Mouse (Mus musculus) CH12F3 (cell line): Measurements from ENCODE around the gene 4933400A11Rik.

ENCODE experiments used
- in situ Hi-C: fragments of 300-500 bp; cut with MboI; formaldehyde crosslinking; loops from 2 replicates; pipeline ENCODE4 v1.14.3; 2020; ENCODE audit warnings: low sequenced_read_pairs

The 4933400A11Rik gene

GRCm38 (mm10) chrX:169779535-169779934 is at the start of gene 4933400A11Rik:
Gene 4933400A11Rik (minus strand): TSS chrX:169779635.
- in situ Hi-C loops: no loop called here

- in situ Hi-C loops: no loop called here
Observed at GRCm38 (mm10) chrX:169828136-169828535, 48.7 kb upstream of the 4933400A11Rik start.

GRCm38 (mm10) chrX:169827720-169828119 is 48.3 kb upstream of the 4933400A11Rik start:
- in situ Hi-C loops: no loop called here

GRCm38 (mm10) chrX:169826947-169827346 is 47.5 kb upstream of the 4933400A11Rik start:
- in situ Hi-C loops: no loop called here

GRCm38 (mm10) chrX:169813673-169814072 is 34.2 kb upstream of the 4933400A11Rik start:
- in situ Hi-C loops: no loop called here

- in situ Hi-C loops: no loop called here
Observed at GRCm38 (mm10) chrX:169811783-169812182, 32.3 kb upstream of the 4933400A11Rik start.

- in situ Hi-C loops: no loop called here
Observed at GRCm38 (mm10) chrX:169811318-169811717, 31.9 kb upstream of the 4933400A11Rik start.

- in situ Hi-C loops: no loop called here
Observed at GRCm38 (mm10) chrX:169807744-169808143, 28.3 kb upstream of the 4933400A11Rik start.

GRCm38 (mm10) chrX:169805791-169806190 is 26.4 kb upstream of the 4933400A11Rik start:
- in situ Hi-C loops: no loop called here

- in situ Hi-C loops: no loop called here
Observed at GRCm38 (mm10) chrX:169800238-169800637, 20.8 kb upstream of the 4933400A11Rik start.

GRCm38 (mm10) chrX:169798987-169799680 is 19.7 kb upstream of the 4933400A11Rik start:
- in situ Hi-C loops: no loop called here

GRCm38 (mm10) chrX:169797148-169797547 is 17.7 kb upstream of the 4933400A11Rik start:
- in situ Hi-C loops: no loop called here

- in situ Hi-C loops: no loop called here
Observed at GRCm38 (mm10) chrX:169794831-169795311, 15.4 kb upstream of the 4933400A11Rik start.

- in situ Hi-C loops: no loop called here
Observed at GRCm38 (mm10) chrX:169794421-169794820, 15.0 kb upstream of the 4933400A11Rik start.

GRCm38 (mm10) chrX:169792879-169793278 is 13.4 kb upstream of the 4933400A11Rik start:
- in situ Hi-C loops: no loop called here

- in situ Hi-C loops: no loop called here
Observed at GRCm38 (mm10) chrX:169789702-169790101, 10.3 kb upstream of the 4933400A11Rik start.

GRCm38 (mm10) chrX:169758001-169758400 is 21.4 kb downstream of the 4933400A11Rik start:
- in situ Hi-C loops: no loop called here

- in situ Hi-C loops: no loop called here
Observed at GRCm38 (mm10) chrX:169735387-169735969, 44.0 kb downstream of the 4933400A11Rik start.
